Mouse (Mus musculus) embryo, embryonic 10 days (tissue): Measurements from ENCODE around the gene Slc2a6.
A peak's percentile ranks its signal among the peaks of the same experiment; 100 is the strongest.

ENCODE experiments used
- DNase-seq: peaks from one replicate; pipeline ENCODE4 v3.0.0-alpha.2; 2015; ENCODE audit warnings: low spot score

The Slc2a6 gene

GRCm38 (mm10) chr2:27036003-27036402, 8.2 kb upstream of the Slc2a6 start:
- no peak for DNase-seq

GRCm38 (mm10) chr2:27032361-27032760, 4.6 kb upstream of the Slc2a6 start:
- no peak for DNase-seq

- no peak for DNase-seq
Measured at GRCm38 (mm10) chr2:27028437-27029015, 728 bp upstream of the Slc2a6 start.

GRCm38 (mm10) chr2:27026857-27027617, 761 bp downstream of the Slc2a6 start:
- DNase-seq = no peak

GRCm38 (mm10) chr2:27026332-27026731, 1.5 kb downstream of the Slc2a6 start:
- no peak for DNase-seq

GRCm38 (mm10) chr2:27025545-27025944, 2.3 kb downstream of the Slc2a6 start:
- DNase-seq = no peak

- DNase-seq = no peak
Measured at GRCm38 (mm10) chr2:27024136-27024535, 3.7 kb downstream of the Slc2a6 start.

- DNase-seq = no peak
Measured at GRCm38 (mm10) chr2:27022612-27023011, 5.2 kb downstream of the Slc2a6 start.

GRCm38 (mm10) chr2:27021103-27021502, 6.7 kb downstream of the Slc2a6 start:
- DNase-seq = no peak

- no peak for DNase-seq
Measured at GRCm38 (mm10) chr2:27019530-27019929, 8.3 kb downstream of the Slc2a6 start.

- peak; percentile 86 for DNase-seq
Measured at GRCm38 (mm10) chr2:27017802-27018201, 10.0 kb downstream of the Slc2a6 start.

GRCm38 (mm10) chr2:27009714-27010244, 18.0 kb downstream of the Slc2a6 start, which contains the start of gene Cacfd1:
Gene Cacfd1, plus strand, starts transcription at chr2:27009926.
- DNase-seq = peak; percentile 91

GRCm38 (mm10) chr2:27007701-27008100, 20.1 kb downstream of the Slc2a6 start:
- no peak for DNase-seq

- no peak for DNase-seq
Measured at GRCm38 (mm10) chr2:27006255-27006654, 21.5 kb downstream of the Slc2a6 start.

GRCm38 (mm10) chr2:26997993-26998392, 29.8 kb downstream of the Slc2a6 start:
- DNase-seq = no peak

- no peak for DNase-seq
Measured at GRCm38 (mm10) chr2:26997498-26997897, 30.3 kb downstream of the Slc2a6 start.

- DNase-seq = no peak
Measured at GRCm38 (mm10) chr2:26993936-26994335, 33.9 kb downstream of the Slc2a6 start.

GRCm38 (mm10) chr2:26984640-26985039, 43.2 kb downstream of the Slc2a6 start:
- DNase-seq = no peak

GRCm38 (mm10) chr2:26984179-26984578, 43.6 kb downstream of the Slc2a6 start:
- DNase-seq = no peak

GRCm38 (mm10) chr2:26980361-26980760, 47.4 kb downstream of the Slc2a6 start:
- no peak for DNase-seq

GRCm38 (mm10) chr2:26973960-26974359, 53.8 kb downstream of the Slc2a6 start:
- no peak for DNase-seq

- no peak for DNase-seq
Measured at GRCm38 (mm10) chr2:26973116-26973515, 54.7 kb downstream of the Slc2a6 start, which contains the start of gene Adamts13. Gene Adamts13, plus strand, starts transcription at chr2:26973416.
